Mouse (Mus musculus): ENCODE results near the gene Eif2b3. TPM values are rescaled to one million over a fixed set of nuclear protein-coding genes. Genes with fewer than 3 reads are reported as not detected.

The Eif2b3 gene
- polyA plus RNA-seq, 1 experiment from 2014 or later = 46.1 TPM

- peaks cover 14% of the 10 kb centered on the region for H3K4me1 ChIP-seq
- no peak for ATAC-seq (ENCODE audit: low FRiP score)
- no peak overlapping the region for H3K27ac ChIP-seq (replicated peaks)
- H3K36me3 ChIP-seq = peaks cover 31% of the 10 kb centered on the region
- WGBS = 97% methylated on average over 4 of the region's 4 CpGs
- no peak overlapping the region for H3K9ac ChIP-seq (replicated peaks)
- H3K4me2 ChIP-seq = no peak overlapping the region
- H3K4me3 ChIP-seq (replicated peaks) = no peak overlapping the region
- H3K9me3 ChIP-seq (replicated peaks) = no peaks in the 10 kb centered on the region
- no peaks in the 10 kb centered on the region for H3K27me3 ChIP-seq (replicated peaks)
These were observed 4.3 kb downstream of the Eif2b3 start for GRCm38 (mm10) chr4:117023469-117023868.

GRCm38 (mm10) chr4:117031105-117031504 lies 11.9 kb downstream of the Eif2b3 start:
- Histone ChIP-seq H3K36me3 (peaks cover 21% of the 10 kb centered on the region), H3K4me3 (replicated peaks) (no peak overlapping the region), H3K27me3 (replicated peaks) (no peaks in the 10 kb centered on the region), H3K4me1 (no peaks in the 10 kb centered on the region), H3K9me3 (replicated peaks) (no peaks in the 10 kb centered on the region), H3K4me2 (no peak overlapping the region), H3K27ac (replicated peaks) (no peak overlapping the region), H3K9ac (replicated peaks) (no peak overlapping the region)
- no peak for ATAC-seq (ENCODE audit: low FRiP score)
- 96% methylated on average over 1 of the region's 1 CpGs for WGBS

- Histone ChIP-seq H3K9ac (replicated peaks) (no peak overlapping the region), H3K4me1 (peaks cover 23% of the 10 kb centered on the region), H3K27me3 (replicated peaks) (no peaks in the 10 kb centered on the region), H3K4me2 (peak overlapping the region; percentile 19), H3K4me3 (replicated peaks) (no peak overlapping the region), H3K27ac (replicated peaks) (peak overlapping the region; percentile 79), H3K9me3 (replicated peaks) (no peaks in the 10 kb centered on the region), H3K36me3 (0 out of 2 replicates have a peak, but pooled peaks cover 7% of the 10 kb centered on the region)
- 14% methylated on average over 9 of the region's 9 CpGs for WGBS
- peak; percentile 61; the same call in 1 of the 2 replicates for ATAC-seq (ENCODE audit: low FRiP score)
These were observed 20.9 kb downstream of the Eif2b3 start for GRCm38 (mm10) chr4:117039925-117040687.

GRCm38 (mm10) chr4:117040791-117041190 lies 21.6 kb downstream of the Eif2b3 start:
- WGBS = 13% methylated on average over 1 of the region's 1 CpGs
- Histone ChIP-seq H3K9me3 (replicated peaks) (no peaks in the 10 kb centered on the region), H3K9ac (replicated peaks) (no peak overlapping the region), H3K4me3 (replicated peaks) (no peak overlapping the region), H3K27me3 (replicated peaks) (no peaks in the 10 kb centered on the region), H3K27ac (replicated peaks) (peak overlapping the region; percentile 79), H3K4me2 (peak overlapping the region; percentile 19), H3K4me1 (peaks cover 23% of the 10 kb centered on the region), H3K36me3 (peaks cover 7% of the 10 kb centered on the region; the same call in 1 of the 2 replicates)
- ATAC-seq (ENCODE audit: low FRiP score) = no peak

- ATAC-seq (ENCODE audit: low FRiP score) = no peak
- Histone ChIP-seq H3K36me3 (peaks cover 7% of the 10 kb centered on the region; the same call in 1 of the 2 replicates), H3K4me1 (peaks cover 23% of the 10 kb centered on the region), H3K9me3 (replicated peaks) (no peaks in the 10 kb centered on the region), H3K27me3 (replicated peaks) (no peaks in the 10 kb centered on the region), H3K4me2 (no peak overlapping the region), H3K27ac (replicated peaks) (peak overlapping the region; percentile 79), H3K9ac (replicated peaks) (no peak overlapping the region), H3K4me3 (replicated peaks) (no peak overlapping the region)
- 63% methylated on average over 4 of the region's 4 CpGs for WGBS
These were observed 22.1 kb downstream of the Eif2b3 start for GRCm38 (mm10) chr4:117041283-117041721.

GRCm38 (mm10) chr4:117048836-117049235 lies 29.6 kb downstream of the Eif2b3 start:
- no peaks in the 10 kb centered on the region for H3K9me3 ChIP-seq (replicated peaks)
- H3K4me2 ChIP-seq = no peak overlapping the region
- H3K27me3 ChIP-seq (replicated peaks) = no peaks in the 10 kb centered on the region
- ATAC-seq (ENCODE audit: low FRiP score) = no peak
- no peak overlapping the region for H3K9ac ChIP-seq (replicated peaks)
- H3K4me3 ChIP-seq (replicated peaks) = no peak overlapping the region
- WGBS = 72% methylated on average over 3 of the region's 3 CpGs
- peaks cover 20% of the 10 kb centered on the region for H3K36me3 ChIP-seq
- no peak overlapping the region for H3K27ac ChIP-seq (replicated peaks)
- H3K4me1 ChIP-seq = no peaks in the 10 kb centered on the region

GRCm38 (mm10) chr4:117049485-117049884 lies 30.3 kb downstream of the Eif2b3 start:
- WGBS = 100% methylated on average over 1 of the region's 1 CpGs
- ATAC-seq (ENCODE audit: low FRiP score) = no peak
- H3K36me3 ChIP-seq = peaks cover 20% of the 10 kb centered on the region
- no peaks in the 10 kb centered on the region for H3K4me1 ChIP-seq
- H3K4me2 ChIP-seq = no peak overlapping the region
- no peaks in the 10 kb centered on the region for H3K27me3 ChIP-seq (replicated peaks)
- H3K9ac ChIP-seq (replicated peaks) = no peak overlapping the region
- no peak overlapping the region for H3K4me3 ChIP-seq (replicated peaks)
- no peaks in the 10 kb centered on the region for H3K9me3 ChIP-seq (replicated peaks)
- H3K27ac ChIP-seq (replicated peaks) = no peak overlapping the region

GRCm38 (mm10) chr4:117052626-117053025 lies 33.4 kb downstream of the Eif2b3 start:
- peak overlapping the region; percentile 42; the same call in 1 of the 2 replicates for H3K27ac ChIP-seq (replicated peaks)
- whole genome bisulfite sequencing = 65% methylated on average over 4 of the region's 4 CpGs
- no peaks in the 10 kb centered on the region for H3K4me1 ChIP-seq
- H3K9ac ChIP-seq (replicated peaks) = no peak overlapping the region
- H3K9me3 ChIP-seq (replicated peaks) = no peaks in the 10 kb centered on the region
- peaks cover 12% of the 10 kb centered on the region for H3K36me3 ChIP-seq
- H3K4me2 ChIP-seq = no peak overlapping the region
- H3K4me3 ChIP-seq (replicated peaks) = no peak overlapping the region
- ATAC-seq (ENCODE audit: low FRiP score) = no peak
- H3K27me3 ChIP-seq (replicated peaks) = no peaks in the 10 kb centered on the region

GRCm38 (mm10) chr4:117053956-117054355 lies 34.8 kb downstream of the Eif2b3 start:
- H3K9ac ChIP-seq (replicated peaks) = no peak overlapping the region
- ATAC-seq (ENCODE audit: low FRiP score) = no peak
- H3K27ac ChIP-seq (replicated peaks) = no peak overlapping the region

GRCm38 (mm10) chr4:117056102-117056501 lies 36.9 kb downstream of the Eif2b3 start:
- no peaks in the 10 kb centered on the region for H3K27me3 ChIP-seq (replicated peaks)
- ATAC-seq (ENCODE audit: low FRiP score) = no peak
- no peak overlapping the region for H3K4me2 ChIP-seq
- H3K4me1 ChIP-seq = no peaks in the 10 kb centered on the region
- no peaks in the 10 kb centered on the region for H3K9me3 ChIP-seq (replicated peaks)
- peaks cover 9% of the 10 kb centered on the region for H3K36me3 ChIP-seq
- H3K27ac ChIP-seq (replicated peaks) = no peak overlapping the region
- no peak overlapping the region for H3K9ac ChIP-seq (replicated peaks)
- H3K4me3 ChIP-seq (replicated peaks) = no peak overlapping the region

More at GRCm38 (mm10) chr4:117053956-117054355, 34.8 kb downstream of the Eif2b3 start:
- Histone ChIP-seq H3K36me3 (peaks cover 12% of the 10 kb centered on the region), H3K4me1 (no peaks in the 10 kb centered on the region), H3K4me3 (replicated peaks) (no peak overlapping the region), H3K9me3 (replicated peaks) (no peaks in the 10 kb centered on the region), H3K4me2 (no peak overlapping the region), H3K27me3 (replicated peaks) (no peaks in the 10 kb centered on the region)
- WGBS = 56% methylated on average over 4 of the region's 4 CpGs

- H3K27me3 ChIP-seq (replicated peaks) = no peaks in the 10 kb centered on the region
- ATAC-seq (ENCODE audit: low FRiP score) = no peak
- H3K4me3 ChIP-seq (replicated peaks) = no peak overlapping the region
- peaks cover 14% of the 10 kb centered on the region for H3K36me3 ChIP-seq
- 68% methylated on average over 2 of the region's 2 CpGs for WGBS
- no peak overlapping the region for H3K4me2 ChIP-seq
- no peaks in the 10 kb centered on the region for H3K9me3 ChIP-seq (replicated peaks)
- H3K9ac ChIP-seq (replicated peaks) = no peak overlapping the region
- H3K4me1 ChIP-seq = no peaks in the 10 kb centered on the region
- no peak overlapping the region for H3K27ac ChIP-seq (replicated peaks)
These were observed 37.3 kb downstream of the Eif2b3 start for GRCm38 (mm10) chr4:117056514-117056913.

GRCm38 (mm10) chr4:117058512-117058911 lies 39.3 kb downstream of the Eif2b3 start:
- WGBS = 96% methylated on average over 4 of the region's 4 CpGs
- no peaks in the 10 kb centered on the region for H3K4me1 ChIP-seq

More at GRCm38 (mm10) chr4:117058512-117058911, 39.3 kb downstream of the Eif2b3 start:
- H3K4me3 ChIP-seq (replicated peaks) = no peak overlapping the region
- no peaks in the 10 kb centered on the region for H3K27me3 ChIP-seq (replicated peaks)
- 0 out of 2 replicates have a peak, but pooled peaks cover 16% of the 10 kb centered on the region for H3K36me3 ChIP-seq
- no peaks in the 10 kb centered on the region for H3K9me3 ChIP-seq (replicated peaks)
- H3K27ac ChIP-seq (replicated peaks) = no peak overlapping the region
- H3K4me2 ChIP-seq = no peak overlapping the region
- ATAC-seq (ENCODE audit: low FRiP score) = no peak
- no peak overlapping the region for H3K9ac ChIP-seq (replicated peaks)
